Mouse (Mus musculus) intestine, embryonic 15.5 days (tissue): ENCODE results near the gene Tmem132c. TPM values are rescaled to one million over a fixed set of nuclear protein-coding genes. Genes with fewer than 3 reads are reported as not detected.

Experiments used
- ATAC-seq: fragments of 200-750 bp; cut with Nextera tagmentation; 2 replicates; pipeline ENCODE4 v1.8.0; 2017; ENCODE audit warnings: moderate TSS enrichment, moderate library complexity
- H3K27ac ChIP-seq: fragments of 300-500 bp; sonication (generic); 2 replicates; pipeline ENCODE4 v1.5.1; 2015; ENCODE audit warnings: mild to moderate bottlenecking, inconsistent platforms
- H3K27me3 ChIP-seq: fragments of 300-500 bp; sonication (generic); replicated peaks from 2 replicates; pipeline ENCODE4 v1.6.1; 2015; ENCODE audit warnings: inconsistent platforms
- H3K36me3 ChIP-seq: fragments of 300-500 bp; sonication (generic); 2 replicates; pipeline ENCODE4 v1.6.1; 2015; ENCODE audit warnings: inconsistent platforms
- H3K4me1 ChIP-seq: fragments of 300-500 bp; sonication (generic); replicated peaks from 2 replicates; pipeline ENCODE4 v1.6.1; 2015; ENCODE audit warnings: inconsistent platforms
- H3K4me2 ChIP-seq: fragments of 300-500 bp; sonication (generic); replicated peaks from 2 replicates; pipeline ENCODE4 v1.6.1; 2015; ENCODE audit warnings: mild to moderate bottlenecking, inconsistent platforms
- H3K4me3 ChIP-seq: fragments of 300-500 bp; sonication (generic); replicated peaks from 2 replicates; pipeline ENCODE4 v1.5.1; 2015; ENCODE audit warnings: inconsistent platforms
- H3K9ac ChIP-seq: fragments of 300-500 bp; sonication (generic); 2 replicates; pipeline ENCODE4 v1.6.1; 2015; ENCODE audit warnings: inconsistent platforms
- H3K9me3 ChIP-seq: fragments of 300-500 bp; sonication (generic); 2 replicates; pipeline ENCODE4 v1.6.1; 2016; ENCODE audit warnings: inconsistent platforms
- WGBS: fragments of 180-500 bp; shearing (Covaris S2); methylation state at CpG from one replicate; pipeline ENCODE4 v1.1.7; 2015; 5-methylcytosine and 5-hydroxymethylcytosine counted together
- polyA plus RNA-seq: library from polyadenylated mRNA; unstranded; fragments of >200 nt; fragmentation: Nextera tagmentation; extraction: Ambion mirVana; gene quantifications from 2 replicates; pipeline ENCODE4 v1.2.1, GENCODE M21; 2015

Gene Tmem132c
- polyA plus RNA-seq, 1 experiment from 2014 or later: 0.70 TPM

DNA sequence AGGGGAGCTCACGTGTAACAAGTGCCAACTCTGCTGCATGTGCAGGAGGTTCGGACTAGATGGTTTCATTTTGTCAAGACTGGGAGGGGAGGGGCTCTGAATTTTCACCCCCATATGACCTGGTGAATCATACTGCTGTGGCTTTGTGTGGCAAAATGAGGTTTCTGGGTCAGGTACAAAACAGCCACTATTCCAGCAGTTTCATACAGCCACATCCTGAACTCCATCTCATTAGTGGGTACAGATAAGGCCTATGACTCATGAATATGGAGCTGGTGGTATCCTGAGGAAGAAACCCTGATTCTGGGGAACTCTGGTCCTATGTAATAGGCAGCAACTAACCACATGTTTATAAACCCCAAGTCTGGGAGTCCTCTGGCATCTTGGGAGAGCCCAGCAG, 295.9 kb downstream of the Tmem132c start:
- WGBS: 77% methylated on average over 2 of the region's 2 CpGs
- ATAC-seq: no peak
- no peak overlapping the region for H3K9ac ChIP-seq

DNA sequence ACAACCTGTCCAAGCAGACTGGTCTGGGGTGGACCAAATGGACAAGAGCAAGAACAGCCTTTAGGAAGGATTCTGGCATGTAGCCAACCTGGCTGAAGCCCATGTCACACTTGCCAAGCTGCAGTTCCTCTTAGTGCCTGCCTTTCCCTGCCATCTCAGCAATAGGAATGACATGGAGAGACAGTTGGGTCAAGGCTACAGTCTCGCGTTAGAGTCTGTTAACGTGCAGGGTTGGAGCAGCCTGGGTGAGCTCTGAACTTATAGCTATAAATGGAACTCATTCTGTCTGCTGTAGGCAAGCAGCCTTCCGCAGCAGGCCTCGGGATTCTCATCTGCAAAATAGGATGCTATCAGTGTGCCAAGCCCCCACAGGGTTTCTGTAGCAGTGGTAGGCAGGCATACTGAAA, 305.0 kb downstream of the Tmem132c start:
- Histone ChIP-seq H3K9me3 (no peaks in the 10 kb centered on the region), H3K27ac (no peak overlapping the region), H3K27me3 (no peaks in the 10 kb centered on the region), H3K4me3 (no peak overlapping the region), H3K4me1 (no peaks in the 10 kb centered on the region), H3K36me3 (no peaks in the 10 kb centered on the region), H3K4me2 (no peak overlapping the region), H3K9ac (no peak overlapping the region)
- no peak for ATAC-seq
- 91% methylated on average over 5 of the region's 5 CpGs for WGBS

More for the DNA sequence above, 295.9 kb downstream of the Tmem132c start:
- Histone ChIP-seq H3K4me2 (no peak overlapping the region), H3K36me3 (no peaks in the 10 kb centered on the region), H3K27ac (no peak overlapping the region), H3K9me3 (no peaks in the 10 kb centered on the region), H3K27me3 (no peaks in the 10 kb centered on the region), H3K4me3 (no peak overlapping the region), H3K4me1 (no peaks in the 10 kb centered on the region)

- Histone ChIP-seq H3K36me3 (no peaks in the 10 kb centered on the region), H3K4me2 (no peak overlapping the region), H3K9me3 (no peaks in the 10 kb centered on the region), H3K4me3 (no peak overlapping the region), H3K27ac (no peak overlapping the region), H3K4me1 (no peaks in the 10 kb centered on the region), H3K9ac (no peak overlapping the region), H3K27me3 (no peaks in the 10 kb centered on the region)
- 79% methylated on average over 2 of the region's 2 CpGs for WGBS
- no peak for ATAC-seq
These were observed 306.5 kb downstream of the Tmem132c start for GRCm38 (mm10) chr5:127548136-127548535.

GRCm38 (mm10) chr5:127561086-127561485, 319.5 kb downstream of the Tmem132c start:
- H3K9me3 ChIP-seq: no peaks in the 10 kb centered on the region
- no peak overlapping the region for H3K4me2 ChIP-seq
- WGBS: 82% methylated on average over 3 of the region's 3 CpGs
- no peak overlapping the region for H3K9ac ChIP-seq
- no peak overlapping the region for H3K4me3 ChIP-seq
- H3K4me1 ChIP-seq: no peaks in the 10 kb centered on the region
- H3K27ac ChIP-seq: no peak overlapping the region
- no peaks in the 10 kb centered on the region for H3K27me3 ChIP-seq
- no peak for ATAC-seq
- no peaks in the 10 kb centered on the region for H3K36me3 ChIP-seq

DNA sequence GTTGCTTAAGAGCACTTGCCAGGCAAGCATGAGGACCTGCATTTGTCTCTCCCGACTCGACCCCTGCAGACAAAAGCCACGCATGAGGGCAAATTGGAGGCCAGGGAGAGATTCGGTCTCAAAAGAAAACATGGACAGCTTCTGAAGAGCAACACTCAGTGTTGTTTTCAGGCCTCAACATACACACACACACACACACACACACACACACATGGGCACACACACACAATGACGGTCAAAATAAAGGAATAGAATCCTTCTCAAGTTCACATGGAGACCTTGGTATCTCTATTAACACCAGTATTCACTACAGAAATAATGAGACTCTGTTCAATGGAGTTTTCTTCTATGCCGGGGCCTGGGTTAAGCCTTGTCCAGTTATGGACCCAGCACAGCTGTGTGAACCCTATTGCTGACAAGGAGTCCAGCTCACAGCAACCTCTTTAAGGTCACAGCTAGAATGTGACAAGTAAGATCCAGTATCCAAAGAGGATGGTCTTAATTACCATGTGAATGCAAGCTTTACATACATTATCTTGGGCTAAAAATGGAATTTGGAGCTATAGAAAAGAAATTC, 325.6 kb downstream of the Tmem132c start:
- Histone ChIP-seq H3K4me3 (no peak overlapping the region), H3K4me1 (no peaks in the 10 kb centered on the region), H3K4me2 (no peak overlapping the region), H3K27me3 (no peaks in the 10 kb centered on the region), H3K36me3 (no peaks in the 10 kb centered on the region), H3K27ac (no peak overlapping the region), H3K9me3 (no peaks in the 10 kb centered on the region), H3K9ac (no peak overlapping the region)
- WGBS: 79% methylated on average over 6 of the region's 6 CpGs
- ATAC-seq: no peak

GRCm38 (mm10) chr5:127577419-127577818, 335.8 kb downstream of the Tmem132c start:
- no peak overlapping the region for H3K4me3 ChIP-seq
- no peaks in the 10 kb centered on the region for H3K36me3 ChIP-seq
- no peak for ATAC-seq
- WGBS: 51% methylated on average over 8 of the region's 8 CpGs
- no peak overlapping the region for H3K27ac ChIP-seq
- H3K27me3 ChIP-seq: no peaks in the 10 kb centered on the region
- H3K9me3 ChIP-seq: no peaks in the 10 kb centered on the region
- no peaks in the 10 kb centered on the region for H3K4me1 ChIP-seq
- no peak overlapping the region for H3K9ac ChIP-seq
- H3K4me2 ChIP-seq: no peak overlapping the region

DNA sequence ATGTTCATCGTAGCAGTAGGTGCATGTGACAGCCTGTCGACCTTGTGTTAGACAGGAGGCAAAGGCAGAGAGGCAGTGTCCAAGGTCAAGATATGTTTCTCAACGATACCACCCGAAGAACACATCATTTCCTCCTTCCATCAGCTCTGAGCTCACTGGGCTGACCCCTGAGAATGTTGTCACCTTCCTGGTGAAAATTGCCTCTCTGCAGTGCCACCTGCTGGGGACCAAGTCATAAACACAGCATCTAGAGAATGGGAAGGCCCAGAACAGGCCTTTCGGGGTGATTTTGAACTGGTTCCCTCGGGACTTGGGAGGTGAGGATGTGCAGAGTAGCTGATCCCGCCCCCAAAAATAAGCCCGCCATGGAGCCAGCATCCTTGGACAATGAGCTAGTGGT, 342.1 kb downstream of the Tmem132c start:
- 78% methylated on average over 8 of the region's 8 CpGs for WGBS
- Histone ChIP-seq H3K4me2 (no peak overlapping the region), H3K9ac (no peak overlapping the region), H3K4me3 (no peak overlapping the region), H3K27me3 (no peaks in the 10 kb centered on the region), H3K9me3 (no peaks in the 10 kb centered on the region), H3K27ac (no peak overlapping the region), H3K36me3 (no peaks in the 10 kb centered on the region), H3K4me1 (no peaks in the 10 kb centered on the region)
- ATAC-seq: no peak

GRCm38 (mm10) chr5:127587854-127588253, 346.2 kb downstream of the Tmem132c start:
- H3K9ac ChIP-seq: no peak overlapping the region
- H3K4me2 ChIP-seq: no peak overlapping the region
- no peaks in the 10 kb centered on the region for H3K9me3 ChIP-seq
- WGBS: 65% methylated on average over 6 of the region's 6 CpGs
- no peaks in the 10 kb centered on the region for H3K27me3 ChIP-seq
- ATAC-seq: no peak
- H3K36me3 ChIP-seq: peaks cover 3% of the 10 kb centered on the region; the same call in 1 of the 2 replicates
- H3K27ac ChIP-seq: no peak overlapping the region
- no peak overlapping the region for H3K4me3 ChIP-seq
- H3K4me1 ChIP-seq: no peaks in the 10 kb centered on the region

GRCm38 (mm10) chr5:127592406-127592805, 350.8 kb downstream of the Tmem132c start:
- Histone ChIP-seq H3K4me1 (no peaks in the 10 kb centered on the region), H3K9ac (no peak overlapping the region), H3K4me2 (no peak overlapping the region), H3K4me3 (no peak overlapping the region), H3K27me3 (no peaks in the 10 kb centered on the region), H3K9me3 (no peaks in the 10 kb centered on the region), H3K36me3 (peaks cover 27% of the 10 kb centered on the region), H3K27ac (no peak overlapping the region)
- 66% methylated on average over 5 of the region's 5 CpGs for WGBS
- no peak for ATAC-seq

GRCm38 (mm10) chr5:127592854-127593253, 351.2 kb downstream of the Tmem132c start:
- H3K4me1 ChIP-seq: no peaks in the 10 kb centered on the region
- H3K9ac ChIP-seq: no peak overlapping the region
- no peaks in the 10 kb centered on the region for H3K27me3 ChIP-seq
- no peak overlapping the region for H3K4me2 ChIP-seq
- H3K27ac ChIP-seq: no peak overlapping the region
- H3K4me3 ChIP-seq: no peak overlapping the region
- no peak for ATAC-seq
- H3K36me3 ChIP-seq: peaks cover 27% of the 10 kb centered on the region
- H3K9me3 ChIP-seq: no peaks in the 10 kb centered on the region
- WGBS: 78% methylated on average over 6 of the region's 6 CpGs

- Histone ChIP-seq H3K27me3 (no peaks in the 10 kb centered on the region), H3K27ac (no peak overlapping the region), H3K9ac (no peak overlapping the region), H3K4me3 (no peak overlapping the region), H3K9me3 (no peaks in the 10 kb centered on the region), H3K36me3 (peaks cover 44% of the 10 kb centered on the region), H3K4me1 (no peaks in the 10 kb centered on the region), H3K4me2 (no peak overlapping the region)
- 97% methylated on average over 3 of the region's 3 CpGs for WGBS
- no peak for ATAC-seq
These were observed 354.1 kb downstream of the Tmem132c start for GRCm38 (mm10) chr5:127595676-127596075.

- WGBS: 94% methylated on average over 7 of the region's 7 CpGs
- Histone ChIP-seq H3K4me3 (no peak overlapping the region), H3K36me3 (peaks cover 51% of the 10 kb centered on the region), H3K9ac (no peak overlapping the region), H3K4me2 (no peak overlapping the region), H3K9me3 (no peaks in the 10 kb centered on the region), H3K27ac (no peak overlapping the region), H3K4me1 (no peaks in the 10 kb centered on the region), H3K27me3 (no peaks in the 10 kb centered on the region)
- ATAC-seq: no peak
These were observed 355.3 kb downstream of the Tmem132c start for GRCm38 (mm10) chr5:127596862-127597261.

DNA sequence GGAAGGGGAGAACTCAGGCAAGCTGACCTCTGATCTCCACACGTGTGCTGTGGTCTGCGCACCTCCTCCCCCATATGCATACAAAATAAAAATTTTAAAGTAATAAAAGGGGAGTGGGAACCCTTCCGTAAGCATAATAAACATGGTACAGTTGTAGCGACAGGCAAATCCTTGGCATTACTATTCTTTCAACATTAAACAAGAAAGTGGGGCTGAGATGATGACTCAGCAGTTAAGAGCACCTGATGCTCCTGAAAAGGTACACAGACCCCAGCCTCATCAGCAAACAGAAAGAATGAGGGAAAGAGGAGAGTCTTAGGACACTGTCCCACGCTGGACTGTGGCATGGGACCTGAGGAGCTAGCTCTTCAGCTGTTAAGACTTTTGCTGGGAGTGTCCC, 361.4 kb downstream of the Tmem132c start:
- no peaks in the 10 kb centered on the region for H3K9me3 ChIP-seq
- no peak overlapping the region for H3K9ac ChIP-seq
- H3K4me3 ChIP-seq: no peak overlapping the region
- 90% methylated on average over 5 of the region's 5 CpGs for WGBS
- H3K27me3 ChIP-seq: no peaks in the 10 kb centered on the region
- peaks cover 34% of the 10 kb centered on the region for H3K36me3 ChIP-seq
- no peak overlapping the region for H3K4me2 ChIP-seq
- H3K4me1 ChIP-seq: no peaks in the 10 kb centered on the region
- H3K27ac ChIP-seq: no peak overlapping the region
- no peak for ATAC-seq
